Mouse (Mus musculus) kidney, postnatal 25 days (tissue): ENCODE data around the gene Apaf1.

Experiments
- DNase-seq, 2 experiments: peaks; one replicate each; pipeline ENCODE4 v3.0.0; 2021; ENCODE audit warnings: mixed read lengths in 2 of 2

The Apaf1 gene

DNA sequence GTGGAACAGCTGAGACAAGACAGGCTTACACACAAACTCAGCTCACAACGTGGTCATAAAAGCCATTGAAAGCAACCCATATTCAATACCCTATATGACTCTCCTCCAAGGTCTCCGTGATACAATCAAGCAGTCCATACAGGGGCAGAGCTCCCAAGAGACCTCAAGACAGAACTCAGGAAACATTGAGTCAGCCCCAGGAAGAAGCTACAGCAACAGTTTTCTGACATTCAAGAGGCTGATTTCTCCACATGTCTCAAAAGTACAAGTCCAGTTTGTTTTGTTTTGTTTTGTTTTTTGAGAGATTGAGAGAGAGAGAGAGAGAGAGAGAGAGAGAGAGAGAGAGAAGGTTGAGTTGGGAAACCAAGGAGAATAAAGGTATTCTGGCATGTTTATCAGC lies 108.5 kb downstream of the Apaf1 start:
- DNase-seq = no peak

DNA sequence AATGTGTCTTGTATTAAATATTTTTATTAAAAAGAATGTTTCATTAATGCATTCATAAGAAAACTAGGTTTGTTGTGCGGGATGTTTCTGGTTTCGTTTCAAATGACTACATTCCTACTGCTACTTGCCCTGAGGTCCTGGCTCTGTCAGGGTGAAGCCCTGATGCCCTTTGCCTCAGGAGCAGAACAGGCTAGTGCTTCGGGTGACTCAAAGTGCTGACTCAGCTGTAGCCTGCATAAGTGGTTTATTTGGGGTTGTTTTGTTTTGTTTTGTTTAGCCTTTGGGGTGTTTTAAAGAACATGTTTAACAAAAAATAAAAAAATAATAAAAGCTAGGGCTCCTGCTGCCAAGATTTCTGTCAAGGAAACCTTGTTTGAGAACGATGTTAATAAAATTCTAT lies 112.0 kb downstream of the Apaf1 start:
- peak in 1 of 2 experiments; percentile 3 for DNase-seq

DNA sequence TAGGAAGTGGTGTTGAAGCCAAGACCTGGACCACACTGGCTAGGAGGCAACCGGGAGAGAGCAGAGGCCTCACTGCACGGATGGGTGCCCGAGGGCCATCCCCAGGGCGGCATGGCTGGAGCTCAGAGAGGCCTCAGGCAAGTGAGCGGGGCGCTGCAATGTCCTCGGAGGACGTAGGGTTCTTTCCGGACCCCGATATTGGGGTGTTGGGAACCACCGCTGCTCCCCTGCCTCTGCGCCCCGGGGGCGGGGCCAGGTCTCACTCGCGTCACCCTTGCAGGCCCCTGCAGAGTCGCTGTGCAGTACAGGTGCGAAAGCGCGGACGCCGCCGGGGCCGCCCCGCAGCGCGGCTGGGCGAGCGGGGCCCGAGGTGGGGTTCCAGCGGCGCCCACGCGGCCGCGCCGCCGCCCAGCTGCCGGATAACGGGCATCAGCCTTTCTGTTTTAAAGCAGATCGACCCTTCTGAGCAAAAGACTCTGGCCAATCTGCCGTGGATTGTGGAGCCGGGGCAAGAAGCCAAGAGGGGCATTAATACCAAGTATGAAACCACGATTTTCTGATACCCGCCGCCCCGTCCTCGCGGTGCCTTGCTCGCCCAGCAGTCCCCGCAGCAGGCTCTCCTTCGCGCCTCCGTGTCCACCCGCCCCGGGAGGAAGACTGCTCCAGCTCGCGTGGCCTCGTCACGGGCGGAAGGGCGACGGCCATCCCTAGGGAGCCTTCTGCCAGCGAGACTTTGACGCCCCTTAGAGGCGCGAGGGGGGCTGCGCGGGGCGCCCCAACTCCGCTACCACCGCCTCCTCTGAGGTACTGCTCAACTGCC lies 113.0 kb downstream of the Apaf1 start:
- DNase-seq = peak; percentile 16 to 51

DNA sequence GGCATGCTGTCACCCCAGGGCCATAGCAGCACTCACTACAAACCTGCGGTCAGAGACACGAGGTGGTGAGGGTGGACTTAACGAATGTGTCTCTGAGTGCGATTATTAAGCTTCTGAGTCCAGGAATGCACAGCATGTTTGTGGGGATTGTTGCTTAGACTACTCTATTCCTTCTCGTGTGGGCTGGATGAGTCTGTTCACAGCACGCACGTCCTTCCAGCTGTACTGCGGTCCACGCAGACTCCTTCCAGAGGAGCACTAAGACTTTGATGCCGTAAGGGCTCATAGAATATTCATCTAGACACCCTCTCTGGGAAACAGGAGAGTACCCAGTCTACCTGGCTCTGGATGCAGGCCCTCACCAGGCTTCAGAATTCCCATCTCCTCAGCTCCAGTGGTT lies 114.3 kb downstream of the Apaf1 start:
- no peak for DNase-seq

DNA sequence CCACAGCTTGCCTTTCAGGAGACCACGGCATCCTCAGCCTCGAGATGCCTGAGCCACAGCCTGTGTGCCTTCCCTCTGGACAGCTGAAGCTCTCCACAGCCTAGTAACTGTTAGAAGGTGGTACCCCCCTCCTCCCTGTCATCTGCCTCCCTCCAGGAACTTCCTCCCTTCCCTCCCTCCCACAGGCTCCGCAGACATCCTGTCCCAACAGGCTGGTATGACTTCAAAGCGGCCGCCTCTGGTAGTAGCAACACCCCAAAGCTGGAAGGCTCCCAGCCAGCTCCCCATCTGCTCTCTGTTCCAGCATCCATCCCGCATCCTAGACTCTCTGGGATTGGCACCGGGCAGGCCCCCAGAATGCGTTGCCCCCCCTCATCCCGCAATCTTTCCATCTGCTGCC lies 115.7 kb downstream of the Apaf1 start:
- DNase-seq = no peak

DNA sequence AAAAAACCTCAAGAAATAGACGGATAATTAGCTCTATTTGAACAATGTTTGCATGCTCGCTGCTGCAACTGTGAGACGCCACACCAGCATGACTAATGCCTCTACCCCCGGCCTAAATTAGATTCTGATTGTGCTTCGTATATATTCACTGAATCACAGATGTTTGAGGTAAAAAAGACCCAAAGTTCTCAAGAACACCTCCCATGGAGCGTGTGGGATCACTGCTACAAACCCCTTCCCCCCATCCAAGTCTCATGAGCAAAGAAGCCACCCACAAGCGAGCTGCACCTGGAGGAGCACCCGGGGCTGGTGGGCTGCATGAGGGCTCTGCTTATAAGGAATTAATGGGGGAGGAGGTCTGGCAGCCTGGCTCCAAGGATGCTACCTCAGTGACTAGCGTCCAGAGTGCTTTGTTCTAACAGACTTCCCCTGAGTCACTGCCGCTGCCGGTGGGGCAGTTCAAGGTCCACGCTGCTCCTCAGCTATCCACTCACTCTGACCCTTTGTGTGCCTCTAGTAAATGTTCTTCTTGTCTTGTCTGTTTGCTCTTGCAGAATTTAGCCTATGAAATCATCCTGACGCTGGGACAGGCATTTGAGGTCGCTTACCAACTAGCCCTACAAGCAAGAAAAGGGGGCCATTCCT lies 116.8 kb downstream of the Apaf1 start:
- DNase-seq = no peak

DNA sequence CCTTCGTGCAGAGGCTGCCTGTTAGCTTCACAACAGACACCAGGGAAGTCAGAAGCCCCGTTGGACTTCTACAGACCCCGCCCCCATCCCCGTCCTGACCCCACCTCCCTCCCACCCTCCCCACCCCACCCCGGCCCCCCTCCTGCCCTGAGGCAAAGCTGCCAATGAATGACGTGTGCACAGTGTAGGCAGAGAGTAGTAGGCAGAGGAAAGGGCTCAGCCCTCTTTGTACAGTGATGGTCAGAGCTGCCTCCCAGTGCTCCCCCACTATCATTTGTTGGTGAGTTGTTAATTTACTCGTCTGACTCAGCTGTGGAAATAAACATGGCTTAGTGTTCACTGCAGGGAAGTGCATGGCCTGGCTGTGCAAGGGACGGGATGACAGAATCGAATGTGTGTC lies 118.1 kb downstream of the Apaf1 start:
- DNase-seq = no peak

DNA sequence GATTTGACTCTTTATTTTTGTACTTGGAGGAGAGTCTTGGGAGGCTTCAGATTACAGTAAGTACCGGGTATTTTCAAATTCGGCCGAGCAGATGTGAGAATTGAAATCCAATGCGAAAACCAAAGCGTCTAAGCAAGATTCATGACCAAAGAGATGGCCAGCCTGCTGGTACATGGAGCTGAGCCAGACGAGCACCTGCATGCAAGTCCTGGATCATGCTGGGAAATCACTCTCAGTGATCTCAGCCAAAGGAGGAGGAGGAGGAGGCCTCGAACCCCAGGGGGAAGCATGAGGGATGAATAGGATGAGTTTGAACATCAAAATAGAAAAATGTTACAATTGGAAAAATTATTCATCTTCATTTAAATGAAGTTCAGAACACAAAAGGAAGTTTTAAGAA lies 122.2 kb downstream of the Apaf1 start:
- no peak for DNase-seq

DNA sequence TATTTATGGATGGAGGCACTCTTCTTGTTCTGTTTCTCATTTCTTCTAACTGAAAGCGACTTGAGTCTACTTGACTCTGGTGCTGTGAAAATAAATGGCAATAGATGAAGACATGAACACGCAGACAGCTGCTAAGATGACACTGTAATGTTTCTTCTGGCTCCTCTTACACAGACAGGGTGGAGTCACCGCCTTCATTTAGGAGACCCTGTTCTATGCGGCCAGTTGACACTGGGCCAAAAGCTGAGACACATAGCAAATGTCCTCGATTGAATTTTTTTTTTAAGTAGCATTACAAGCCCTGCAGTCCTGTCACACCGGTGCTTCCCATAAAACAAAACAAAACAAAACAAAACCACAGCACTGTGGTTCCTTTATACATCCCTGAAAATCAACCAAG lies 128.7 kb downstream of the Apaf1 start:
- DNase-seq = no peak

DNA sequence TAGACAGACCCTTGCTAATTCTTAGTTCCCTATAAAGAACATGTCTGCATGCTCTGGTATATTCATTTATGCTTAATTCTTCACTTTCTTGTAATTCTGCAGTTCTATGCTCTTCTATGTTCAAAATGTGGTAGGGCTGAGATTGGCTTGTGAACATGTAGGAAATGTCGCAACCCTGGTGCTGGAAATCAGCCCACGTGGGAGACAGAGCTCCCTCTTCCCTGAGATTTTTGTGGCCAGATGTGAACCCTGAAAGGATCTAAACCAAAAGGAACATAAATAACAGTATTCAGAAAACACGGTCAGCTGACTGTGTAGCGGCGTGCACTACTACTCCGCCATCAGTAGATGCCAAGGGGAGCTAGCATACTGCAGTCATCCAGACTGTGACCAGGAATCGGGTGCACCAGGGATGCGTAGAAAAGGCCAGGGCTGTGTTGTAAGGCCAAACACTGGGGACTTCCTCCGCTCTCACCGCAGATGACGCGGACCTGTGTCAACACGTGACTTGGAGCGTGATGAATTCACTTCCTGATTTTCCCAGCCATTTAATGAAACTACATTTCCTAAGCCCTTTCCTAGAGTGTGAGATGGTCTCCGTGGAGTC lies 129.4 kb downstream of the Apaf1 start:
- DNase-seq = no peak

DNA sequence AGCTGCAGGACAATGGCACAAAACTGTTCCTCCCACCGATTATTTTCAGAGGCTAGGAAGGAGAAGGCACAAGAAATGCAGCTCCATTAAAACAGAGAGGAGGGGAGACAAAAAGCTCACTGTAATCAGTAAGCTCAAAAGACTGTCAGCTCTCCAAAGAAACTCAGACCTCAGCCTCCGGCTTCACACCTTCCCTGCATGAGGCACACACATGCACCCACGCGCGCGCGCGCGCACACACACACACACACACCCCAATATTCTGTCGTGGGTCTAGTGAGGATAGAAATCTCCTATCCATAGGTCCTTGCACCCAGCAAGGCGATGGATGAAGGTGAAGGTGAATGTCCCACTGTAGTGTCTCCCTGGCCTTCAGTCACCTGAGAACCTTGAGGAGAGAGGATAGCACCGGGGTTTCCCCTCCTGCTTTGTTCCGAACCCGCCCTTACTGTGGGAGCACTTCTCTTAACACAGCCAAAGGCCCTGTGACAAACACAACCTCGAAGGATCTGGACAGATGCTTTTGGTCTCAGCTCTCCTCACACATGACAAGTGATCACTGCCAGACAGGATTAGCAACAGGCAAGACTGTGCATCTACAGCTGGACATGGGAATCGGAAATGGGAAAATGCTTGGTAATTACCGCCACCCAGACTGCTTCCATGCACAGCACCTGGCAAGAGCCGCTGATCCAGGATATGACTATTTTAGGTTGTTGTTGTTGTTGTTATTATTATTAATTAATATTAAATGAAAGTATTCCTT lies 134.8 kb downstream of the Apaf1 start:
- no peak for DNase-seq

DNA sequence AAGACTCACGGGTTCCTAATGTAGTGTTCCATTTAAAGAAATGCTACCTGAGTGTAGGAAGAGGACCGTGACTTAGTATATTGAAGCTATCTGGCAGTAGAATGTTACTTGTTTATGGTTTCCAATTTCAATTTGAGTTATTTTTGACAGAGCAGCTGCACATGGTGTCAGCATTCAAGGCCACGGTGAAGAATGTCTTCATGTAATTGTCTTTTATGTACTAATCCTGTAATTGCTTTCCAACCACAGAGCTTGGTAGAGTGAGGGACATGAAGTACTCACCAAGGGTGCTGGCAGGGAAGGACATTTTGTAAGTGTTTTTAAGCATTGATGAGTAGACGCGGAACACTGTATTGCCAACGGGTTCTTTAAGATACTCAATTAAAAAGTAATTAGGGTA lies 135.5 kb downstream of the Apaf1 start:
- no peak for DNase-seq

DNA sequence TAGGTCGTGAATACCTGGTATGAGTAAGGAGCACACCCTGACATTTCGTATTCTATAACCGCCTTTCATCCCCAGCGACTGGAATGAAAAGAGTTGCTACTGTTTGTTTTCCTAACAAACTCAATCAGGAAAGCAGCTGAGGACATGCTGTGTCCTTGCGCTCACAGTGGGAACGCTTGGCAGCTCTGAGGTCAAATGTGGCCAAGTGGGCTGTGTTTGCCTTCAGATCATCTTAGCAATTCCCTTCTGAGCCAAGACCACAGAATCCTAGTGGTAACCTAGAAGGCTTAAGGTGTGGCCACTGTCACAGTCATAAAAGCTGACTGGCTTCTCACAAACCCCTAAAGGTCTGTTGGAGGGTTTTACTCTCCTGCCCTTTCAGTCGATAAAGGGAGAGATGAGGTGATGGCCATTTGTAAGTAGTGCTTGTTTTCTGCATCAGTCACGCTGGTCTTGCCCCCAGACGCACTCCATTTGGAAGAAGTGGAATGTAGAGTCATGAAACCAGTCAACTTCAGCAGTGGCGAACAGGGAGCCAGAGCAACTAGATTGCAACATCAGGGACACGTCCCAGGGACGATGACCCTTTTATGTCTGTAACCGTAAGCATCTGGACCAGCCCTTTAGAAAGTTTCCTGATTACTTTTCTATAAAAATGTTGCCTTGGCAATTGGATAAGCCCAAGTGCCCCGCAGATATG lies 140.4 kb downstream of the Apaf1 start:
- DNase-seq = no peak

DNA sequence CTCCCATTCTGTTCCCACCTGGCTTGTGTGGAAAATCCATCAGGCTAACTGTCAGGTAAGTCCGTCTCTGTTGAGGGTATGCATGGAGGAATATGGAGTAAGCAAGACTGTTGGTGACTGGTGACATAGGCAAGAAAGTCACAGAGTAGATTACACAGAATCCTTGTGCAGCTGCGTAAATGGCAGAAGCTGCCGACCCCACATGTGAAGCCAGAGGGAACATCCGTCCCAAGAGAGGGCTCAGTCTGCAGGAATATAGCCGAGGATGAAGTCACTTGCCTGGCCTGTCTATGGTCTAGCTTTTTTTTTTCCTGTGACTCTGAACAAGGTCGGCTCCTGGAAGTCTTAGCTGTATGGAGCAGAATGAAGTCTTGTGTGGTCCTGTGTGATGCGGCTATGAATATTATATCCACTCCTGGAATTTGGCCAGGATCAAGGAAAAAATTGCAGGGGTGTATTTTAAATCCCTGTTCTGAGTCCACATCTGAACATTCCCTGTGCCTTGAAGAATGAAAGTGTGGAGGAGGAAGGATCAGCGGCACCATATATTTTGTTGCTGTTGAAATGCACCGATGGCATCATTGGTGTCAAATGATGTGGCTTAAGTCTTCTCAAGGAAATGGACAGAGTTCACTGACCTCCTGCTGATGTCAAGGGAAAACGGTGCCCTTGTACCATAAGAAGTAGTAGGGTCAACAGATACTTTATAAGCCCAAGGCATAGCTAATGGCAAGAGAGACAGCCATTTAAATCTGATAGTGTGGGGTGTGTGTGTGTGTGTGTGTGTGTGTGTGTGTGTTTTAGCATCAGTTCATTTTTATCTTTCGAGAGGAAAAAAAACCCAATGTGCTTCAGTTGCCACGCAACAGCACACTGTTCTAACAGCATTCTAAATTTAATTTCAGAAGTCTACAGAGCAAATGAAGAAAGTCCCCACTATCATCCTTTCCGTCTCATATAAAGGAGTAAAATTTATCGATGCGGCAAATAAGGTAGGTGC lies 141.7 kb downstream of the Apaf1 start:
- no peak for DNase-seq
